Mouse (Mus musculus) thymus, postnatal 14 days (tissue): ENCODE measurements around the gene Itm2b.

Experiments
- DNase-seq: peaks from one replicate; pipeline ENCODE4 v3.0.0; 2021

Gene Itm2b

DNA sequence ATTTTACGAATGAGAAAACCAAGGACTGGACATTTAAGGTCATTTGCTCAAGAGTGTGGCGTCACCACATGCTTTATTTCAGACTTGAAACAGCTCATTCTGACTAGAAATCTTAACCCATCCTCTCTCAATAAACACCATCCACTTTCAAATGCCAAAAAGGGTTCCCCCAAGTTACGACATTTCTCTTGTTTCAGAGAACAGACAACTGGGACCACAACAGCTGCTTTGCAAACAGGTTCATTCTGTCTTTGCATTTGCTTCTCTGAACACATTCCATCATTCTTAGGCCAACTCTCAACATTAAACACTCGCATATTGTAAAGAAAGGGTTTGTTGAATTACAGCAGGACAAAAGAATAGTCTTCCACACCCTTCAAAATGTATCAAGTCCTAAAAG is 71.2 kb downstream of the Itm2b start:
- DNase-seq: no peak

DNA sequence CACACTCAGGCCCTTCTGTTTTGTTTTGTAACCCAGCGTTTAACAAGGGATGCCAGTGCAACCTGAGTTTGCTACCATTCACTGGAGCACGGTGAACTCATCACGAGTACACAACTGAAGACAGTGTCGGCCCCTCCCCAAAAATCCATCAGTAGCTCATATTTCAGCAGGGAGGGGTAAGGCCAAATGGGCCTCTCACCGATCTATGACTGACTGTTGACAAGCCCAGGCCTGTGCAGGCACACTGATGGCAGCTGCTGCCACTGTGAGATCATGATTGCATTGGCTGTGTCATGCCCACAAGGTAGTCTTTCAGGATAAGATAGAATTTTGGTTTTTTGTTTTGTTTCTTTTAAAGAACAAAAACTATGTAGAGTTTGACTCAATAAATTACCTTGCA is 71.7 kb downstream of the Itm2b start:
- no peak for DNase-seq

DNA sequence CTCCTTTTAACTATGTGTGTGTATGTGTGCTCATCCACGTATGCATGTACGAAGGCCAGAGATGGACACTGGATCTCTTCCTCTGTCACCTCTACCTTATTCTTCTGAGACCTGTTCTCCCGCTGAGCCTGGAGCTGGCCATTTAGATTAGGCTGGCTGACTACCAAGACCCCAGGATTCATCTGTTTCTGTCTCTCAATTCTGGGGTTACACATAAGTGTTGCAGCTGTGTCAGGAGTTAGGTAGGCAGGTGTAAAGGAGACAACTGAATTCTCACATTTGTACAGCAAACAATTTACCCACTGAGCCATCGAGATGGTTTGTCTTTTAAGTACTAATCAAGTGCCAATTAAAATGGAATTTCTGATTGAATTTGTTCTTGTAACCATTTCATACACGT is 72.2 kb downstream of the Itm2b start:
- DNase-seq: no peak
